Mouse (Mus musculus) CH12F3 (cell line): ENCODE measurements around the gene Zfp825.
"Not testable (repeated sequence)": the region's sequence is repeated elsewhere in the genome, so short reads cannot be mapped to it uniquely, and the experiment has no call there.

Experiments used
- in situ Hi-C: fragments of 300-500 bp; cut with MboI; formaldehyde crosslinking; loops from 2 replicates; pipeline ENCODE4 v1.14.3; 2020; ENCODE audit warnings: low sequenced_read_pairs

Zfp825 gene

GRCm38 (mm10) chr13:74493911-74494679 lies at the start of gene Zfp825:
Gene Zfp825 (minus strand): TSS chr13:74493992.
- in situ Hi-C loops = no loop called here

DNA sequence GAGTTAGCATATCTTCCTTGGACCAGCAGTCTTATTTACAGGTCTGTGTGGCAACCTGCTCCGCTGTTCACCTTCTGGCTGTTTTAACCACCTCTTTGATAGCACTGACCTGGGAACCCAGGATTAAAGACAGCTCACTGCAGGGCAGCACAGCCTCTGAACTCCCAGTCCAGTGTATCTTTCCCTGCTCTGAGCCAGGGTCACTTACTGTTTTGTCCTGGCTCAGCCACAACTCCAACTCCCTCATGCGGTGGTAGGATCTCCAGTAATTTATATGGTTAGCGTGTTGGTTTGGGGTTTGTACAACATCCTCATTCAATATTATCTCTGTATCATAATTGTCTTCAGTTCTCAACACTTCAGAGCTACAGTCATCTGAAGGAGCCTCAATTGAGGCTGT lies 41.6 kb upstream of the Zfp825 start:
- in situ Hi-C loops = not testable (repeated sequence)

- in situ Hi-C loops = not testable (repeated sequence)
These were observed 41.1 kb upstream of the Zfp825 start for GRCm38 (mm10) chr13:74534864-74535263.

- in situ Hi-C loops = no loop called here
These were observed 40.3 kb upstream of the Zfp825 start for GRCm38 (mm10) chr13:74534096-74534495.

DNA sequence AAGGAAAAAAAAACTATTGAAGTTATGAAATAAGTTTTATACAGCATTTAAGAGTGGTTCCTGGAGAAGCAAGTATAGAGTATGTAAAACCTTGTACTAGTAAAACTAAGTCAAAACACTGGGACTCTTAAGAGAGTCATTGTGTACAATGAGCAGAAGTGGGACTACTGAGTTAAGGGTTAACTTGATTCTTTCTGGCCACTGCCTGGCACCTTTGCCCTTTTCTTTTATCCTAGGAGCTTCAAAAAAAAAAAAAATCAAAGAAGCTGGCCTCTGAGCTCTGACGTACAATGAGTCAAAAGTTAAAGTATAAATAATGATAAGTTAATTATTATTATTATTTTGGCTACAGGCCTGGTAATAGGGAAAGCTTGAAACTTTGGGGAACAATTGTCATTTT lies 37.5 kb upstream of the Zfp825 start:
- in situ Hi-C loops = not testable (repeated sequence)

GRCm38 (mm10) chr13:74529372-74529715 lies 35.6 kb upstream of the Zfp825 start:
- in situ Hi-C loops = not testable (repeated sequence)

DNA sequence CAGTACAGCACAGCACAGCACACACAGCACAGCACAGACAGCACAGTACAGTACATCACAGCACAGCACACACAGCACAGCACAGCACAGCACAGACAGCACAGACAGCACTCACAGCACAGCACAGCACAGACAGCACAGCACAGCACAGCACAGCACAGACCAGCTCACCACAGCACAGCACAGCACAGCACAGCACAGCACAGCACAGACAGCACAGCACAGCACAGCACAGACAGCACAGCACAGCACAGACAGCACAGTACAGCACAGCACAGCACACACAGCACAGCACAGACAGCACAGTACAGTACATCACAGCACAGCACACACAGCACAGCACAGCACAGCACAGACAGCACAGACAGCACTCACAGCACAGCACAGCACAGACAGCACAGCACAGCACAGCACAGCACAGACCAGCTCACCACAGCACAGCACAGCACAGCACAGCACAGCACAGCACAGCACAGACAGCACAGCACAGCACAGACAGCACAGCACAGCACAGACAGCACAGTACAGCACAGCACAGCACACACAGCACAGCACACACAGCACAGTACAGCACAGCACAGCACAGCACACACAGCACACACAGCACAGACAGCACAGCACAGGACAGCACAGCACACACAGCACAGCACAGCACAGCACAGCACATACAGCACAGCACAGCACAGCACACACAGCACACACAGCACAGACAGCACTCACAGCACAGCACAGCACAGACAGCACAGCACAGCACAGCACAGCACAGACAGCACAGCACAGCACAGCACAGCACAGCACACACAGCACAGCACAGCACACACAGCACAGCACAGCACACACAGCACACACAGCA lies 35.0 kb upstream of the Zfp825 start:
- in situ Hi-C loops = not testable (repeated sequence)

DNA sequence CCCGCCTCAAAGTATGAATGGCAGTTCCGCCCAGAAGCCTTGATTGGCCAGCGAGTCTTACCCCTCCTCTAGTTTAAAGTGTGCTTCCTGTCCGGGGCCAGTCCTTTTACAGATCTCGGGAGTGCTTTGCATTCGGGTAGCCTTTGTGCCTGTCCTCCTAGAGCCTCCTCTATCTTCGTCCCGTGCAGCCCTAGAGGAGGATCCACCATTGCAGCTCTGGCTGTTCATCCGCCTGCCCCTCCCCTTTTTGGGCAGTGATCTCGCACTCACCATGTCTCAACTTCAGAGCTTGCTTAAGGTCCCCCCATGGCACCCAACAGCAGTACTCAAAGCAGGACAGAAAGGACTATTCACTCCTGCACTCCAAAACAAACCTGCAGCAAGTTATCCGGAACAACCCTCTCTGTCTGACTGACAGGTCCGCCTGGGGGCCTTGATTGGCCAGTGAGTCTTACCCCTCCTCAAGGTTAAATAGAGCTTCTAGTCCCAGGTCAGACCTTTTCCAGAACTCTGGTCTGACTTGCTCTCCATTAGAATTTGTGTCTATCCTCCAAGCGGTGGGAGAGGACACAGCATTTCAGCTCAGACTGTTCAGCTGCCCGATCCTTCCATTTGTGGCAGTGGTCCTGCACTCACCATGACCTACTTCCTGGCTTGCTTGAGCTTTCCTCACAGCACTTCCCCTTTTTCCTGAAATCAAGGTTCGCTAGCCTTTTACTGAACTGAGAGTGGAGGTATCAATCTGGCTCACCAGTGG lies 28.9 kb upstream of the Zfp825 start:
- in situ Hi-C loops = loop anchor here (25.0 kb wide), 1 partner anchor 185 kb away; no protein-coding TSS in a partner anchor

DNA sequence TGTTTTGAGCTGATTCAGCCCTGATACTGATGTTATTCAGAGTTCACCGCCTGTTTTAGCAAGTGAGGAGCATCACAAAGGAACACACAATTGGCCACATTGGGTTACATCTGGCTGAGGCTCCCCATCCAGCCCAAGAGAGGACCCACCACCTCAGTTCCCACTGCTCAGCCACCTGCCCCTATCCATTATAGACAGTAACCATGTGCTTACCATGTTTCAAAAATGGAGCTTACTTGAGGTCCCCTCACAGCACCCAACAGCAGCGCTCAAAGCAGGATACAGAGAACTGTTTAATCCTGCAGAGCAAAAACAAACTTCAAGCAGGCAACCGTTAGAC lies 28.3 kb upstream of the Zfp825 start:
- in situ Hi-C loops = loop anchor here (25.0 kb wide), 1 partner anchor 185 kb away; no protein-coding TSS in a partner anchor

DNA sequence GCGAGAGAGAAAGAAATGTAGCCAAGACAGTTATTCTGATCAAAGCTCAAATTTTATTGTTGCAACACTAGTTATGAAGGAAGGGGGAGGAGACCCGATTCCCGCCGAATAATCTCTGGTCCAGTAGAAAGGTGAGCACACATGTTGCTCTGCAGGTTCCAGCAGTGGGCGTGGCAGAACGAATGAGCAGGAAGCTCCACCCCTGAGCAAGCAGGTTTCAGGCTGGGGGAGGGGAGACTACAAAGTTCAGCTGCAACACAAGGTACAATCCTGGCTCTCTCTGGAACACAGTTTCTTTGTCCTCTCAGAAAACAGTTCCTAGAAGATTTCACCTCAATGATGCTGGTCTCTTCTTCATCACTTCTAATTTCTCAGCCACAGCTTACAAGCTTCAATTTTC lies 14.2 kb upstream of the Zfp825 start:
- in situ Hi-C loops = loop anchor here (25.0 kb wide), 1 partner anchor 171 kb away; no protein-coding TSS in a partner anchor

DNA sequence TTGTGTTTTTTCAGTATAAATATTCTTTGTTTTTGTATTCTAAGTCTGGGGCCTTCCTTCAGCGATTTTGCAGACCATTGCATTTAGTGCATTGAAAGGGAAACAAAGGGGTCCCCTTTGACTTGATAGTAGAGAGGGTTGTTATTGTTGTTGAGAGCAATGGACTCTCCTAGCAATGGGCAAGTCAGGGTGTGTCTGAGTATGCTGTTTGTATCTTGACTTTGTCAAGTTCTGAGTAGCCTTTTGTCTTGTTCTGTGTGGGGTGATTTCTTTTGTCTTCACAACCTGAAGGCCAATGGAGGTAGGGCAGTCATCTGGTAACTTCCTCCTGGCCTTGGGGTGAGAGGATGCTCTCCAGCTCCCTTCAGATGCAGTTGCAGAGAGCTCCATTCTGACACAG lies 9.1 kb upstream of the Zfp825 start:
- in situ Hi-C loops = loop anchor here (25.0 kb wide), 1 partner anchor 166 kb away; no protein-coding TSS in a partner anchor

DNA sequence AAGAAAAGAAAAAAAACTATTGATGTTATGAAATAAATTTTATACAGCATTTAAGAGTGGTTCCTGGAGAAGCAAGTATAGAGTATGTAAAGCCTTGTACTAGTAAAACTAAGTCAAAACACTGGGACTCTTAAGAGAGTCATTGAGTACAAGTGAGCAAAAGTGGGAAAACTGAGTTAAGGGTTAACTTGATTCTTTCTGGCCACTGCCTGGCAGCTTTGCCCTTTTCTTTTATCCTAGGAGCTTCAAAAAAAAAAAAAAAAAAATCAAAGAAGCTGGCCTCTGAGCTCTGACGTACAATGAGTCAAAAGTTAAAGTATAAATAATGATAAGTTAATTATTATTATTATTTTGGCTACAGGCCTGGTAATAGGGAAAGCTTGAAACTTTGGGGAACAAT lies 5.9 kb upstream of the Zfp825 start:
- in situ Hi-C loops = loop anchor here (25.0 kb wide), 1 partner anchor 162 kb away; no protein-coding TSS in a partner anchor

GRCm38 (mm10) chr13:74484326-74484725 lies 9.5 kb downstream of the Zfp825 start:
- in situ Hi-C loops = not testable (repeated sequence)

DNA sequence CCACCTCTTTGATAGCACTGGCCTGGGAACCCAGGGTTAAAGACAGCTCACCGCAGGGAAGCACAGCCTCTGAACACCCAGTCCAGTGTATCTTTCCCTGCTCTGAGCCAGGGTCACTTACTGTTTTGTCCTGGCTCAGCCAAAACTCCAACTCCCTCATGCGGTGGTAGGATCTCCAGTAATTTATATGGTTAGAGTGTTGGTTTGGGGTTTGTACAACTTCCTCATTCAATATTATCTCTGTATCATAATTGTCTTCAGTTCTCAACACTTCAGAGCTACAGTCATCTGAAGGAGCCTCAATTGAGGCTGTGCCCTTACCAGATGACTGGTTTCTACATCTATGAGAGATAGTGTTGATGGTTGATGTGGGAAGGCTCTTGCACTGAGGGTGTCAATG lies 22.3 kb downstream of the Zfp825 start:
- in situ Hi-C loops = not testable (repeated sequence)

DNA sequence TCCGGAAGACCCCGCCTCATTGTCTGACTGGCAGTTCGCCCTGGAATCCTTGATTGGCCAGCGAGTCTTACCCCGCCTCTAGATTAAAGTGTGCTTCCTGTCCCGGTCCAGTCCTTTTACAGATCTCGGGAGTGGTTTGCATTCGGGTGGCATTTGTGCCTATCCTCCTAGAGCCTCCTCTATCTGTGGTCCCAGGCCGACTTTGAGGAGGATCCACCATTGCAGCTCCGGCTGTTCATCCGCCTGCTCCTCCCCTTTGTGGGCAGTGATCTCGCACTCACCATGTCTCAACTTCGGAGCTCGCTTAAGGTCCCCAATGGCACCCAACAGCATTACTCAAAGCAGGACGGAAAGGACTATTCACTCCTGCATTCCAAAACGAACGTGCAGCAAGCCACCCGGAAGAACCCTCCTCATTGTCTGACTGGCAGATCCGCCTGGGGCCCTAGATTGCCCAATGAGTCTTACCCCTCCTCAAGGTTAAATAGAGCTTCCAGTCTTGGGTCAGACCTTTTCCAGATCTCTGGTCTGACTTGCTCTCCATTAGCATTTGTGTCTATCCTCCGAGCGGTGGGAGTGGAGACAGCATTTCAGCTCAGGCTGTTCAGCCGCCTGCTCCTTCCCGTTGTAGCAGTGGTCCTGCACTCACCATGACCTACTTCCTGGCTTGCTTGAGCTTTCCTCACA lies 30.9 kb downstream of the Zfp825 start:
- in situ Hi-C loops = no loop called here

GRCm38 (mm10) chr13:74462318-74462698 lies 31.5 kb downstream of the Zfp825 start:
- in situ Hi-C loops = not testable (repeated sequence)

GRCm38 (mm10) chr13:74439895-74440294 lies 53.9 kb downstream of the Zfp825 start:
- in situ Hi-C loops = no loop called here
